Comparison of ENCODE assay signal across 14 mouse cellular contexts in genomic region chr6:114869501-114870076, GRCm38 (mm10).
DNase-seq lines count a peak whose midpoint lies in the region; ATAC-seq and TF ChIP-seq lines count a peak whose summit lies in the region.
"Had no signal": no experiment of that assay in that cellular context is flagged by ENCODE, and none has a peak within 500 bp of the region (broad histone marks: within the 10 kb centered on the region; RNA-seq: fewer than 3 reads in every experiment).

No protein-coding gene starts in this region.

- peaks cover 29% of the 10 kb centered on the region for H3K36me3 ChIP-seq in midbrain, embryonic 10.5 days
- H3K36me3 ChIP-seq in midbrain, embryonic 16.5 days (ENCODE audit: control insufficient read depth, insufficient read depth, low read length) = no peaks in the 10 kb centered on the region
- no peaks in the 10 kb centered on the region for H3K36me3 ChIP-seq in forebrain, postnatal 0 days (ENCODE audit: insufficient read depth)
- H3K36me3 ChIP-seq in midbrain, embryonic 15.5 days (replicated peaks) = no peaks in the 10 kb centered on the region

- no peak overlapping the region for H3K4me2 ChIP-seq in midbrain, embryonic 16.5 days (ENCODE audit: low read length)
- H3K4me2 ChIP-seq in forebrain, postnatal 0 days (ENCODE audit: low read depth) = no peak overlapping the region
- no peak overlapping the region for H3K4me2 ChIP-seq in midbrain, embryonic 15.5 days

- no peak for ATAC-seq in midbrain, embryonic 16.5 days
- peak; percentile 19; the same call in 1 of the 2 replicates for ATAC-seq in forebrain, postnatal 0 days
- ATAC-seq in midbrain, embryonic 15.5 days (replicated peaks) = no peak
- ATAC-seq: liver, postnatal 0 days had no signal

- H3K4me1 ChIP-seq in midbrain, embryonic 10.5 days = peaks cover 55% of the 10 kb centered on the region
- H3K4me1 ChIP-seq in midbrain, embryonic 16.5 days (ENCODE audit: control insufficient read depth, insufficient read depth, low read length) = peaks cover 21% of the 10 kb centered on the region
- peaks cover 18% of the 10 kb centered on the region for H3K4me1 ChIP-seq in forebrain, postnatal 0 days (ENCODE audit: insufficient read depth)
- H3K4me1 ChIP-seq in midbrain, embryonic 15.5 days = peaks cover 42% of the 10 kb centered on the region

- 0 out of 2 replicates have a peak overlapping the region, but pooled peaks have one; percentile 34 for H3K27ac ChIP-seq in midbrain, embryonic 10.5 days (replicated peaks)
- H3K27ac ChIP-seq in midbrain, embryonic 16.5 days (ENCODE audit: low read length) = no peak overlapping the region
- 0 out of 2 replicates have a peak overlapping the region, but pooled peaks have one; percentile 21 for H3K27ac ChIP-seq in forebrain, postnatal 0 days (ENCODE audit: low read depth, low read length)
- peak overlapping the region; percentile 42 for H3K27ac ChIP-seq in midbrain, embryonic 15.5 days
- H3K27ac ChIP-seq: kidney, postnatal 0 days had no signal

- TF ChIP-seq CTCF in forebrain, postnatal 0 days (IDR thresholded peaks at IDR 0.05; ENCODE audit: low read depth) = no peak

- no peak overlapping the region for H3K9ac ChIP-seq in midbrain, embryonic 16.5 days (ENCODE audit: low read depth, low read length)
- H3K9ac ChIP-seq in forebrain, postnatal 0 days = no peak overlapping the region
- no peak overlapping the region for H3K9ac ChIP-seq in midbrain, embryonic 15.5 days
- H3K9ac ChIP-seq: liver, postnatal 0 days had no signal

- no peaks in the 10 kb centered on the region for H3K27me3 ChIP-seq in midbrain, embryonic 10.5 days (ENCODE audit: low read depth, poor library complexity, severe bottlenecking)
- H3K27me3 ChIP-seq in midbrain, embryonic 16.5 days (ENCODE audit: control insufficient read depth, insufficient read depth, low read depth, low read length) = no peaks in the 10 kb centered on the region
- H3K27me3 ChIP-seq in forebrain, postnatal 0 days (ENCODE audit: insufficient read depth, low read length) = no peaks in the 10 kb centered on the region
- H3K27me3 ChIP-seq in midbrain, embryonic 15.5 days (replicated peaks) = no peaks in the 10 kb centered on the region
- H3K27me3 ChIP-seq: megakaryocyte, embryonic 14.5 days had no signal

- H3K4me3 ChIP-seq in midbrain, embryonic 10.5 days = no peak overlapping the region
- H3K4me3 ChIP-seq in midbrain, embryonic 16.5 days (ENCODE audit: low read depth, low read length) = no peak overlapping the region
- no peak overlapping the region for H3K4me3 ChIP-seq in forebrain, postnatal 0 days (ENCODE audit: low read depth, low read length)
- H3K4me3 ChIP-seq in midbrain, embryonic 15.5 days = no peak overlapping the region

- H3K9me3 ChIP-seq in midbrain, embryonic 10.5 days (replicated peaks) = no peaks in the 10 kb centered on the region
- no peaks in the 10 kb centered on the region for H3K9me3 ChIP-seq in midbrain, embryonic 16.5 days (replicated peaks; ENCODE audit: control insufficient read depth, low read length, poor library complexity, severe bottlenecking)
- no peaks in the 10 kb centered on the region for H3K9me3 ChIP-seq in forebrain, postnatal 0 days (ENCODE audit: low read length)
- H3K9me3 ChIP-seq in midbrain, embryonic 15.5 days = no peaks in the 10 kb centered on the region
- H3K9me3 ChIP-seq: G1E; megakaryocyte, embryonic 14.5 days had no signal

- 83% methylated on average over 6 of the region's 6 CpGs for WGBS in midbrain, embryonic 10.5 days
- 60% methylated on average over 6 of the region's 6 CpGs for WGBS in midbrain, embryonic 16.5 days
- 69% methylated on average over 6 of the region's 6 CpGs for WGBS in forebrain, postnatal 0 days
- WGBS in midbrain, embryonic 15.5 days = 61% methylated on average over 6 of the region's 6 CpGs

- peak; percentile 94 for DNase-seq in heart, adult 11 months
- no peak for DNase-seq in heart, adult 8-10 months (ENCODE audit: low spot score)
- no peak for DNase-seq in midbrain, embryonic 10.5 days (ENCODE audit: low spot score)
- no peak for DNase-seq in forebrain, postnatal 0 days
- DNase-seq in adrenal gland, postnatal 36 days = no peak
- DNase-seq in cerebellum, postnatal 25 days = no peak
- DNase-seq: embryo, embryonic 11 days; heart, postnatal 36 days; liver, postnatal 0 days had no signal
